Mouse (Mus musculus): ENCODE data around the gene Btbd18.

Btbd18 gene

GRCm38 (mm10) chr2:84703497-84703896 lies 44.6 kb downstream of the Btbd18 start:
- DNase-seq (ENCODE audit: low read depth) = no peak

GRCm38 (mm10) chr2:84704329-84704728 lies 45.5 kb downstream of the Btbd18 start:
- no peak for DNase-seq (ENCODE audit: low read depth)

- DNase-seq (ENCODE audit: low read depth) = no peak
Measured at GRCm38 (mm10) chr2:84705295-84705694, 46.4 kb downstream of the Btbd18 start.

- no peak for DNase-seq (ENCODE audit: low read depth)
Measured at GRCm38 (mm10) chr2:84707523-84707922, 48.6 kb downstream of the Btbd18 start.

- no peak for DNase-seq (ENCODE audit: low read depth)
Measured at GRCm38 (mm10) chr2:84711898-84712297, 53.0 kb downstream of the Btbd18 start.

DNA sequence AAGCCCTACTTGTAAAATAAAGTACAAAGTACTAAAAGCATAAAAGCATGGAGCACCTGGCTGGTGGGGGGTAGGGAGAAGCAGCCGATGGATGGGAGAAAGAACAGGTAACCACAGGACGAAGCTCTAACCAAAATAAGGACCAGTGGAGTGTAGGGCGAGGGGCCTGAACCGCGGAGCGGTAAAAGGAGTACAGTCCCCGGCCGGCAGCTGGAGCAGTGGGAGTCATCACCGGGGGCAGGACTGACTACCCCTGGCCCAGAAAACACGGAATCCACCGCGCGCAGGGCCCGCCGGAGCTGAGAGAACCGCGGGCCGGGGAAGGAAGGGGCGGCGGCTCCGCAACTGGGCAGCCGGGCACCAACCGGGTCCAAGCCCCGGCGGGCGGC lies 55.5 kb downstream of the Btbd18 start:
- no peak for DNase-seq (ENCODE audit: low read depth)

GRCm38 (mm10) chr2:84714811-84715561 lies 56.1 kb downstream of the Btbd18 start, which contains the start of gene Zdhhc5:
Gene Zdhhc5 (minus strand): TSS chr2:84715180.
- peak; percentile 95 for DNase-seq (ENCODE audit: low read depth)

- peak; percentile 85 for DNase-seq (ENCODE audit: low read depth)
Measured at GRCm38 (mm10) chr2:84715562-84716361, 56.9 kb downstream of the Btbd18 start.

- no peak for DNase-seq (ENCODE audit: low read depth)
Measured at GRCm38 (mm10) chr2:84716423-84717355, 57.8 kb downstream of the Btbd18 start.

GRCm38 (mm10) chr2:84717357-84717756 lies 58.5 kb downstream of the Btbd18 start:
- no peak for DNase-seq (ENCODE audit: low read depth)

Data from c-Kit-positive CD71-negative TER-119-negative erythroid progenitor cells, embryonic 14.5 days (primary cell).